Mouse (Mus musculus) left cerebral cortex, postnatal 36 days (tissue): ENCODE data around the gene Atp8b5. TPM values are rescaled to one million over a fixed set of nuclear protein-coding genes. Genes with fewer than 3 reads are reported as not detected.

Experiments used
- DNase-seq, 2 experiments: peaks; one replicate each; pipeline ENCODE4 v3.0.0; 2021 to 2022; ENCODE audit warnings: low spot score in 2 of 2, mixed read lengths in 1 of 2
- intact Hi-C: fragments of 180-260 bp; cut with DNase I; formaldehyde crosslinking; loops from one replicate; pipeline ENCODE4 v1.15.1; 2025
- total RNA-seq, 2 experiments: library from RNA; stranded (reverse); gene quantifications; 2 replicates each; pipeline ENCODE4 v1.2.3; 2021

Atp8b5 gene
- total RNA-seq, result under 1 TPM in 1 of 2 experiments, not detected in 1; 0.20 TPM

- intact Hi-C loops, result loop anchor here (1.0 to 5.0 kb wide), 3 partner anchors 114 to 154 kb away; partner anchors contain the start of gene Rusc2
- DNase-seq, result peak; percentile 77 to 79
Observed at GRCm38 (mm10) chr4:43266623-43267322, at the start of gene Atp8b5. Atp8b5 (plus strand) TSS chr4:43267159.

GRCm38 (mm10) chr4:43217997-43218396 lies 49.0 kb upstream of the Atp8b5 start:
- no peak for DNase-seq
- intact Hi-C loops, result no loop called here

GRCm38 (mm10) chr4:43231821-43232220 lies 35.1 kb upstream of the Atp8b5 start:
- intact Hi-C loops, result no loop called here
- no peak for DNase-seq

- intact Hi-C loops, result no loop called here
- DNase-seq, result no peak
Observed at GRCm38 (mm10) chr4:43232985-43233384, 34.0 kb upstream of the Atp8b5 start.

- intact Hi-C loops, result no loop called here
- DNase-seq, result no peak
Observed at GRCm38 (mm10) chr4:43233489-43233888, 33.5 kb upstream of the Atp8b5 start.

- intact Hi-C loops, result no loop called here
- no peak for DNase-seq
Observed at GRCm38 (mm10) chr4:43236898-43237297, 30.1 kb upstream of the Atp8b5 start.

- no peak for DNase-seq
- intact Hi-C loops, result loop anchor here (10.0 kb wide), 1 partner anchor 156 kb away; no protein-coding TSS in a partner anchor
Observed at GRCm38 (mm10) chr4:43240716-43241115, 26.2 kb upstream of the Atp8b5 start.

GRCm38 (mm10) chr4:43244022-43244421 lies 22.9 kb upstream of the Atp8b5 start:
- DNase-seq, result no peak

GRCm38 (mm10) chr4:43245776-43246175 lies 21.2 kb upstream of the Atp8b5 start:
- intact Hi-C loops, result loop anchor here (5.0 to 10.0 kb wide), 2 partner anchors 161 to 188 kb away; partner anchors contain the start of gene Unc13b

More at GRCm38 (mm10) chr4:43244022-43244421, 22.9 kb upstream of the Atp8b5 start:
- intact Hi-C loops, result loop anchor here (10.0 kb wide), 1 partner anchor 159 kb away; no protein-coding TSS in a partner anchor

GRCm38 (mm10) chr4:43248026-43248425 lies 18.9 kb upstream of the Atp8b5 start:
- DNase-seq, result no peak
- intact Hi-C loops, result loop anchor here (5.0 to 10.0 kb wide), 2 partner anchors 163 to 191 kb away; partner anchors contain the start of gene Unc13b

More at GRCm38 (mm10) chr4:43245776-43246175, 21.2 kb upstream of the Atp8b5 start:
- DNase-seq, result no peak

- intact Hi-C loops, result loop anchor here (5.0 to 10.0 kb wide), 2 partner anchors 164 to 192 kb away; partner anchors contain the start of gene Unc13b
- peak; percentile 33 to 37 for DNase-seq
Observed at GRCm38 (mm10) chr4:43248909-43249308, 18.1 kb upstream of the Atp8b5 start.

- intact Hi-C loops, result no loop called here
- DNase-seq, result no peak
Observed at GRCm38 (mm10) chr4:43251269-43251668, 15.7 kb upstream of the Atp8b5 start.

GRCm38 (mm10) chr4:43257040-43257439 lies 9.9 kb upstream of the Atp8b5 start:
- DNase-seq, result no peak
- intact Hi-C loops, result no loop called here

GRCm38 (mm10) chr4:43258556-43258955 lies 8.4 kb upstream of the Atp8b5 start:
- no peak for DNase-seq
- intact Hi-C loops, result no loop called here

GRCm38 (mm10) chr4:43259435-43259834 lies 7.5 kb upstream of the Atp8b5 start:
- intact Hi-C loops, result no loop called here
- no peak for DNase-seq

GRCm38 (mm10) chr4:43260096-43260495 lies 6.9 kb upstream of the Atp8b5 start:
- DNase-seq, result no peak

GRCm38 (mm10) chr4:43262821-43263220 lies 4.1 kb upstream of the Atp8b5 start:
- intact Hi-C loops, result no loop called here
- no peak for DNase-seq

More at GRCm38 (mm10) chr4:43260096-43260495, 6.9 kb upstream of the Atp8b5 start:
- intact Hi-C loops, result no loop called here

- DNase-seq, result no peak
- intact Hi-C loops, result loop anchor here (2.0 to 5.0 kb wide), 2 partner anchors 115 to 141 kb away; partner anchors contain the start of gene Rusc2
Observed at GRCm38 (mm10) chr4:43266146-43266545, 813 bp upstream of the Atp8b5 start.

GRCm38 (mm10) chr4:43267323-43267658 lies 332 bp downstream of the Atp8b5 start:
- DNase-seq, result no peak
- intact Hi-C loops, result loop anchor here (1.0 to 5.0 kb wide), 3 partner anchors 114 to 153 kb away; partner anchors contain the start of gene Rusc2

GRCm38 (mm10) chr4:43285476-43285875 lies 18.5 kb downstream of the Atp8b5 start:
- no peak for DNase-seq
- intact Hi-C loops, result no loop called here

GRCm38 (mm10) chr4:43287305-43287704 lies 20.3 kb downstream of the Atp8b5 start:
- intact Hi-C loops, result no loop called here
- no peak for DNase-seq
